Mouse (Mus musculus): Measurements from ENCODE around the gene Nfic.

GRCm38 (mm10) chr10:81354738-81355477, 100.5 kb downstream of the Nfic start:
- TF ChIP-seq CTCF (IDR thresholded peaks at IDR 0.05; ENCODE audit: low read depth) (no peak), EP300 (IDR thresholded peaks at IDR 0.05; ENCODE audit: low read depth) (no peak)
